Mouse (Mus musculus) limb, embryonic 13.5 days (tissue): ENCODE results near the gene Plch2. TPM values are rescaled to one million over a fixed set of nuclear protein-coding genes. Genes with fewer than 3 reads are reported as not detected.
"Not testable (repeated sequence)": the region's sequence is repeated elsewhere in the genome, so short reads cannot be mapped to it uniquely, and the experiment has no call there.

Source experiments
- ATAC-seq: fragments of 200-750 bp; cut with Nextera tagmentation; 2 replicates; pipeline ENCODE4 v1.8.0; 2017; ENCODE audit warnings: low read depth, moderate number of reproducible peaks, moderate TSS enrichment; ENCODE audit not compliant: low FRiP score
- H3K27ac ChIP-seq: fragments of 300-500 bp; sonication (generic); 2 replicates; pipeline ENCODE4 v1.5.1; 2015; ENCODE audit warnings: inconsistent platforms, mild to moderate bottlenecking, moderate library complexity
- H3K27me3 ChIP-seq: fragments of 300-500 bp; sonication (generic); 2 replicates; pipeline ENCODE4 v1.6.1; 2015; ENCODE audit warnings: mild to moderate bottlenecking, inconsistent platforms
- H3K36me3 ChIP-seq: fragments of 300-500 bp; sonication (generic); 2 replicates; pipeline ENCODE4 v1.6.1; 2015; ENCODE audit warnings: inconsistent platforms, mild to moderate bottlenecking, moderate library complexity
- H3K4me1 ChIP-seq: fragments of 300-500 bp; sonication (generic); 2 replicates; pipeline ENCODE4 v1.6.1; 2015; ENCODE audit warnings: inconsistent platforms
- H3K4me2 ChIP-seq: fragments of 300-500 bp; sonication (generic); replicated peaks from 2 replicates; pipeline ENCODE4 v1.6.1; 2015; ENCODE audit warnings: inconsistent platforms, mild to moderate bottlenecking, moderate library complexity
- H3K4me3 ChIP-seq: fragments of 300-500 bp; sonication (generic); 2 replicates; pipeline ENCODE4 v1.5.1; 2015; ENCODE audit warnings: moderate library complexity, mild to moderate bottlenecking, inconsistent platforms
- H3K9ac ChIP-seq: fragments of 300-500 bp; sonication (generic); 2 replicates; pipeline ENCODE4 v1.6.1; 2015; ENCODE audit warnings: mild to moderate bottlenecking, inconsistent platforms
- H3K9me3 ChIP-seq: fragments of 300-500 bp; sonication (generic); 2 replicates; pipeline ENCODE4 v1.6.1; 2016; ENCODE audit warnings: inconsistent platforms
- WGBS: fragments of 180-500 bp; shearing (Covaris S2); methylation state at CpG from one replicate; pipeline ENCODE4 v1.1.7; 2015; 5-methylcytosine and 5-hydroxymethylcytosine counted together
- polyA plus RNA-seq: library from polyadenylated mRNA; unstranded; fragments of >200 nt; fragmentation: Nextera tagmentation; extraction: Ambion mirVana; gene quantifications from 2 replicates; pipeline ENCODE4 v1.2.1, GENCODE M21; 2015

Gene Plch2
- polyA plus RNA-seq, 1 experiment from 2014 or later: 4.1 TPM

DNA sequence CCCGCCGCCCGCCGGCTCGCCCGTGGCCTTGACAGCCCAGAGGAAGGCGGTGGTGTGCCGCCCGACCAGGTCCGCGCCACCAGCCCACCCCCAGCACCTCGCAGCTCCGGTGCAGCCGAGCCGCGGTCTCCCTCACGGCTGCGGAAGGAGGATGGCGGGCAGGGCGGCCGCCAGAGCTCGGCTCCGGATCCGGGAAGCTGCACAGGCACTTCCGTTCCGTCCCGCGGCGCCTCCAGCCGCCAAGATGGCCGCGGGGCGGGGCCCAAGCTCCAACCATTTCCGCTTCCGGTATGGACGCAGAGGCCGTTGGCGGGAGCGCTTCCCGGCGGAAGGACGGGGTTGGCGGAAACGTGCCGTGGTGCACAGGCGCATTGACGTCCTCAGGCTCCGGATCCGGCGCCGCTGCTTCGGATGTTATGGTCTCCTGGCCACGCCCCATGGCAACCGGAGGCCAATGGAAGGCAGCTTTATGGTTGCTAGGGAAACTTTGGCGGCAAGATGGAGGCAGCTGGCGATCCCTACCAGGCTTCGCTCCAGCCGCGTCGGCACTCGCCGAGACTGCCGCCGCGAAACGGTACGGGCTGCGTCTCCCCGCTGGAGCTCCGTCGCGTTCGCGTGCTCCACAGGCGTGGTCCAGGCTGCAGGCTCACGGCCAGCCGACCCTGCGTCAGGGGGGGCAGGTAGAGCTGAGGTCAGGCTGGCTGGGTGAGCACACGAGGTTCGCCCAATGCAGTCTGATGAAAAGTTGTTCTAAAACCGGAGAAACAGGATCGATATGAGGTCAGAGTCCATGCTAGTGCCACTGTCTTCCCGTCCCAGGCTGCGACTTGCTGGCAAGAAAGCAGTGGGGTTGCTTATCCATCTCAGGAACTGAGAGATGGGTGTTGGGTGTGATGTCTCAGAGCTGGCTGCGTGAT, 29.8 kb upstream of the Plch2 start, which contains the start of the genes Rer1 and Morn1:
Gene Rer1 (minus strand): TSS at position 275 of the 917 bp plus-strand sequence.
Gene Morn1 (plus strand): TSS at position 470 of the 917 bp plus-strand sequence.
- H3K9ac ChIP-seq: peak within 1 kb of the TSS; percentile 91
- peak within 1 kb of the TSS; percentile 93 for H3K27ac ChIP-seq
- H3K36me3 ChIP-seq: peaks cover 38% of the 10 kb centered on the region
- WGBS: under 1% methylated on average over 85 of the region's 85 CpGs
- H3K27me3 ChIP-seq: no peaks in the 10 kb centered on the region
- H3K4me2 ChIP-seq: peak within 1 kb of the TSS; percentile 86
- ATAC-seq: peak; percentile 97
- peak within 1 kb of the TSS; percentile 96 for H3K4me3 ChIP-seq
- H3K9me3 ChIP-seq: no peaks in the 10 kb centered on the region
- H3K4me1 ChIP-seq: peaks cover 31% of the 10 kb centered on the region

DNA sequence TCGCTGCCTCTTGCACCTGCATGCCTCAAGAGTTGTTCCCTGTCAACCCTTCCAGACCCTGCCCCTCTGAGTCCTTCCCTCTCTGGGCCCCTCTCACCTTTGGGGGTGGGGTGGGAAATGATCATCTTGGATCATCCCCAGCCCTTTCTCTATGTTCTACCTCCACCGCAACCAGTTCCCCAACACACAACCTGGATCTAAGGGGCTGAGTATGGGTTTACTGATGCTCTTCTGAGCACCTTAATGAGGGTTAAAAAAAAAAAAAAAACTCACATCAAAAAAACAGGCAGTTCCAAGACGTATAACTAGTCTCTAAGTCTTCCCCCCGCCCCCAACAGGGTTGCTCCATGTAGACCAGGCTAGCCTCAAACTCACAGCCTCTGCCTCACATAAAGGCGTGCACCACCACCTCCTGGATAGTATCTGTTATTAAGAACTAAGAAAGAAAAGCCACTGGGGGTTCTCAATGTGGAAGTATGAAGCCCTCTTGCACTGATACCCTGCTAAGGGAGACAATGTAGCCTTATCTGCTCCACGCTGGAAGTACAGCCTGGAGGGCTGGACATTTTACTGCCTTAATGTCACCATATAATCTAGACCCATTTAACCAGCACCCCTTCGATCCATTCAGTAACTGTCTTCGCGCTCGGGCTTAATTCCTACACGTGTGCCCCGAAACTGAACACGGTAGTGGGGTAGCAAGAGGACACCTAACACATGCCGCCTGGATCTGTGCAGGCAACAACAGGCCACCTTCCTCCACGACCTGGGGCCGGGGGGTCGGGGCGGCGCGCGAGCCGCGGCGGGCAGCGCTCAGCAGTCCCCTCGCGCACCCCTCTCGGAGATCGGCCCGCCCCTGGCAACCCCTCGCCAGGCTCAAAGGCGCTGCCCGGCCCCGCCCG, 28.9 kb upstream of the Plch2 start:
- WGBS: 5% methylated on average over 34 of the region's 35 CpGs
- peak; percentile 76; the same call in 1 of the 2 replicates for ATAC-seq

DNA sequence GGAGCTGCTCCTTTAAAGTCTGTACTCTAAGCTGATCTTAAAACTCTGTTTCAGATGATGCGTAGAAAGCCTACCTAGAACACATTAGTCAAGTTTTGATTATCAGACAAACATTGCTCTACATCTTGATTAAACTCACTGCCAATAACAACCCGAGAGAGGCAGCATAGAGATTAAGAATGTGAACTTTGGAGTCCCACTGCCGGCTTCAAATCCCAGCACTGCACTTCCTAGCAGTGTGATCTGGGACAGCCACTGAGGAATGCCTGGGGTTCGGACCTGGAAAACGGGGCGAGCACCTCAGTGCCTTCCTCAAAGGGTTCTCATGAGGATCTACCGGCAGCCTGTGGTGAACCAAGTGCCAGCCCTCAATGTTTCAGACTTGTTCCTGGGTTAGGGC, 27.8 kb upstream of the Plch2 start:
- no peak overlapping the region for H3K9ac ChIP-seq
- H3K4me1 ChIP-seq: peaks cover 31% of the 10 kb centered on the region
- H3K4me3 ChIP-seq: peak overlapping the region; percentile 96
- H3K36me3 ChIP-seq: peaks cover 45% of the 10 kb centered on the region
- H3K9me3 ChIP-seq: no peaks in the 10 kb centered on the region
- peak overlapping the region; percentile 86 for H3K4me2 ChIP-seq
- WGBS: 92% methylated on average over 7 of the region's 7 CpGs
- H3K27ac ChIP-seq: no peak overlapping the region
- no peaks in the 10 kb centered on the region for H3K27me3 ChIP-seq
- no peak for ATAC-seq

More for the DNA sequence above, 28.9 kb upstream of the Plch2 start:
- Histone ChIP-seq H3K27ac (peak overlapping the region; percentile 93), H3K36me3 (peaks cover 37% of the 10 kb centered on the region), H3K4me2 (peak overlapping the region; percentile 86), H3K27me3 (no peaks in the 10 kb centered on the region), H3K9ac (peak overlapping the region; percentile 91), H3K4me1 (peaks cover 31% of the 10 kb centered on the region), H3K9me3 (no peaks in the 10 kb centered on the region), H3K4me3 (peak overlapping the region; percentile 96)

DNA sequence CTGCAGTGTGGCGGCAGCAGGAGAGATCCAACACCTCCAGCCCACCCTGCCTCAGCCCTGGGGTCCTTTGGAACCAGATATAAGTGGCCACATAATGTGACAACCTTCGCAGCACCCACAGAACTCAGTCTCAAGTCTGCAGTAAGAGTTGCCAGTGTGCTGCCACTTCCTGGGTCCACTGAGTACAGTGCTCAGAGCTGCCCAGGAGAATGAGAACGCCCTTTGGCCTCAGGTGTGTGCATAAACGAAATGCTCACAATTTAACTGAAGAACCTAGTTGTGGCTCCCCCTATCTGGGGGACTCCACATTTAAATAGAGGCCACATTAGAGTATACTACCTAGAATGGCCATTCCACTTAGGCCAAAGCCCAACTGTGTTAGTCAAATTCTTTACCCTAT, 27.0 kb upstream of the Plch2 start:
- no peak for ATAC-seq
- Histone ChIP-seq H3K36me3 (peaks cover 44% of the 10 kb centered on the region), H3K4me2 (no peak overlapping the region), H3K27ac (no peak overlapping the region), H3K4me1 (peaks cover 31% of the 10 kb centered on the region), H3K4me3 (no peak overlapping the region), H3K9me3 (no peaks in the 10 kb centered on the region), H3K27me3 (no peaks in the 10 kb centered on the region), H3K9ac (0 out of 2 replicates have a peak overlapping the region, but pooled peaks have one; percentile 39)
- WGBS: 91% methylated on average over 4 of the region's 4 CpGs

DNA sequence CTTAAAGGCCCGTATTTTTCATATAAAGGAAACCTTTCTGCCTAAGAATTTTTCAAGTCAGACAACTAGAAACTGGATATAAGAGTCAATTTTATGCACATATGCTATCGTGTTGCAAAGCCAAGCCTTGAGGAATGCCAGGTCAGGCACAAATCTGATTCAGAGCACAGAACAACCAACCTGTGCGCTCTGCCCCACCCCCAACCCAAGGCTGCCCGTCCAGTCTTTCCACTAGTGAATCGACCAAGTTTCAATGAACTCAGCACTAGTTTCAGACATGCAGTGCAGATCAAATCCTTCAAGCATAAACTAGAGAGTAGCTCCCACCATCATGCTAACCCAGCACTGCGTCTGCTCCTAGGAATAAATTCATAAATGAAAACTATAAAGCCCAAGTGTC, 23.1 kb upstream of the Plch2 start:
- ATAC-seq: no peak
- no peaks in the 10 kb centered on the region for H3K27me3 ChIP-seq
- no peak overlapping the region for H3K4me3 ChIP-seq
- no peak overlapping the region for H3K27ac ChIP-seq
- H3K36me3 ChIP-seq: peaks cover 82% of the 10 kb centered on the region
- H3K4me2 ChIP-seq: no peak overlapping the region
- no peaks in the 10 kb centered on the region for H3K9me3 ChIP-seq
- no peak overlapping the region for H3K9ac ChIP-seq
- 87% methylated on average over 6 of the region's 6 CpGs for WGBS
- peaks cover 14% of the 10 kb centered on the region for H3K4me1 ChIP-seq

DNA sequence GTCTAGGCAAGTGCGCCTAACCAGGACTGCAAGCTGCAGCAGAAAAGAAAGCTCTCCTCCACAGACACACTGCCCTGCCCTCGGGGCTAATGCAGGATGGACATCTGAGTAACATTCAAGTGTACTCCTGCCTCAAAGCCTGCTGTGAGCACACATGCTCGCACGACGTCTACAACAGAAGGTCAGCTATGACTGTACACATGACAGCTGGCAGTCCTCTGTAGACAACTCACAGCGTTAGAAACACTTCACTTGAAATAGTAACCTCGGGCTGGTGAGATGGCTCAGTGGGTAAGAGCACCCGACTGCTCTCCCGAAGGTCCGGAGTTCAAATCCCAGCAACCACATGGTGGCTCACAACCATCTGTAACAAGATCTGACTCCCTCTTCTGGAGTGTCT, 22.2 kb upstream of the Plch2 start:
- H3K9ac ChIP-seq, ATAC-seq, H3K4me2 ChIP-seq, H3K4me1 ChIP-seq, H3K27ac ChIP-seq, H3K27me3 ChIP-seq, H3K9me3 ChIP-seq, H3K4me3 ChIP-seq: not testable (repeated sequence)
- 88% methylated on average over 10 of the region's 10 CpGs for WGBS
- H3K36me3 ChIP-seq: peaks cover 91% of the 10 kb centered on the region

DNA sequence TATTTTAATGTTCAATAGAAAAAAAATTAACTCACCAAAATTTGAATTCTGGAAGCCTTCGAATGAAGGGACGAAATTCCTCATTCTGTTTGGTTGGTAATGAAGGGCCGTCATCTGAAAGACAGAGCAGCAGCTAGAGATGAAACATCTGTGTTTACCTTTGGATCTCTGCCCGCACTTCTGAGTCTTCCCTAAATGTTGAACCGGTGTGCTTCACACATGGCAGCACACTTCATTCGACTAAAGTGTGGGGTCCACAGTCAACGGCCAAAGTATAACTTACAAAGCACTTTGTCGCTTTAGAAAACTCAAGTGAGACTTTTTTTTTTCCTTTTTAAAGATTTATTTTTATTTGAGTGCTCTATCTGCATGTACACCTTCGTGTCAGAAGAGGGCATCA, 20.1 kb upstream of the Plch2 start:
- H3K9ac ChIP-seq: no peak overlapping the region

DNA sequence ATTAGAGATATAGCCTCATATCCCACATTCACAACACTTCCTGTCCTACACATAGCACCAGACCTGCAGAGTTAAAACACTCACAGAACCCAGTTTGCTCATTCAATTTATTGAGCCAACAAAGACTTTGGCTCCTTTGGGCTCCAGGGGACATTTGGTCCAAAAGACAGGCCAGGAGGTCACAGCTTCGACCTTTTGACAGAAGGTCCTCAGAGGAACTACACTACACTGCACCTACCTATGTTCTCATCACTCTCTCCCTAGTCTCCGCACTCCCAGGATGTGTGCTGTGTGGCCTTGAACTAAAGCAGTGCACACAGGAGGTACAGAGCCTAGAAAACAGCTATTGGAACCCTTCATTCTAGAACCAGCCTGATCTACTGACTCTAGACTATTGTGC, 19.2 kb upstream of the Plch2 start:
- H3K4me1 ChIP-seq: no peaks in the 10 kb centered on the region
- no peak for ATAC-seq
- H3K9me3 ChIP-seq: no peaks in the 10 kb centered on the region
- 95% methylated on average over 2 of the region's 2 CpGs for WGBS
- H3K27ac ChIP-seq: no peak overlapping the region
- H3K4me2 ChIP-seq: no peak overlapping the region
- H3K4me3 ChIP-seq: no peak overlapping the region
- H3K27me3 ChIP-seq: no peaks in the 10 kb centered on the region
- H3K36me3 ChIP-seq: peaks cover 96% of the 10 kb centered on the region
- H3K9ac ChIP-seq: no peak overlapping the region

More for the DNA sequence above, 20.1 kb upstream of the Plch2 start:
- no peak for ATAC-seq
- 88% methylated on average over 9 of the region's 9 CpGs for WGBS
- Histone ChIP-seq H3K4me3 (no peak overlapping the region), H3K36me3 (peaks cover 94% of the 10 kb centered on the region), H3K27me3 (no peaks in the 10 kb centered on the region), H3K4me2 (no peak overlapping the region), H3K9me3 (no peaks in the 10 kb centered on the region), H3K4me1 (no peaks in the 10 kb centered on the region), H3K27ac (no peak overlapping the region)

DNA sequence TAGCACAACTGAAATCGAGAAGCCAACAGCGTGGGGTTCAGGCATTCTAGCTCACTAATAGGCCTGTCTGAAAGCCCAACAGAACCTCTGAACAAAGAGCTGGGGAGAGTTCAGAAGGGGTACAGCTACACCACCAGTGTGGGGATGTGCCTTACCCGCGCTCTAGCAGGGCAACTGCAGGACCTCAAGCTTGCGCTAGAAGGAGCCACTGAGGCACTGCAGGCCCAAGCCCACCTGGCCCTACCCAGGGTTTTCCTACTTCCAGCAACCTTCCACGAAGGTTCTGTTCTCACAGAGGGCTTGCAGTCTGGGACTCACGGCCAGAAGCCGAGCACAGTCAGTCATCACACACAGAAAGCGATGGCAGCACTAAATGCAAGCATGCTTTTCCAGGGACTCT, 18.6 kb upstream of the Plch2 start:
- Histone ChIP-seq H3K27ac (no peak overlapping the region), H3K36me3 (peaks cover 96% of the 10 kb centered on the region), H3K9ac (no peak overlapping the region), H3K4me3 (no peak overlapping the region), H3K27me3 (no peaks in the 10 kb centered on the region), H3K9me3 (no peaks in the 10 kb centered on the region), H3K4me1 (no peaks in the 10 kb centered on the region), H3K4me2 (no peak overlapping the region)
- 86% methylated on average over 9 of the region's 9 CpGs for WGBS
- ATAC-seq: no peak

DNA sequence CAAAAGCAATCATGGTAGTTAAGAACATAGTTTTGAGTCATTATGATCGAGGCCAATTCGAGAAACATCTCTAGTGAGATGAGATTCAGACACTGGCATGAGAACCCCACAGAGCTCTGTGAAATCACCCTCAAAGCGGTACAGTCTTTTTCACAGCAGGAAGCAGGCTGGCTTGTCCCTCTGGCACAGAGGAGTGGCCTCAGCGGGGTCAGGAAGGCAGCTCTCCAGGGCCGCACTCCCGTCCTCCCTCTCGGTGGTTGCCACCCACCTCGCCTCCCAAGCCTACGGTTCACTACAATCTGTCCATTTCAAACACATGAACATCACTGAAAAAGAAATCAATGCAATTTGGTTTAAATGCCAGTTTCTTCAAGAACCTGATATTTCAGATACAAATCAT, 17.8 kb upstream of the Plch2 start:
- Histone ChIP-seq H3K27me3 (no peaks in the 10 kb centered on the region), H3K4me3 (no peak overlapping the region), H3K27ac (no peak overlapping the region), H3K36me3 (peaks cover 96% of the 10 kb centered on the region), H3K4me2 (no peak overlapping the region), H3K9ac (no peak overlapping the region), H3K4me1 (no peaks in the 10 kb centered on the region), H3K9me3 (no peaks in the 10 kb centered on the region)
- WGBS: 79% methylated on average over 9 of the region's 9 CpGs
- ATAC-seq: no peak

DNA sequence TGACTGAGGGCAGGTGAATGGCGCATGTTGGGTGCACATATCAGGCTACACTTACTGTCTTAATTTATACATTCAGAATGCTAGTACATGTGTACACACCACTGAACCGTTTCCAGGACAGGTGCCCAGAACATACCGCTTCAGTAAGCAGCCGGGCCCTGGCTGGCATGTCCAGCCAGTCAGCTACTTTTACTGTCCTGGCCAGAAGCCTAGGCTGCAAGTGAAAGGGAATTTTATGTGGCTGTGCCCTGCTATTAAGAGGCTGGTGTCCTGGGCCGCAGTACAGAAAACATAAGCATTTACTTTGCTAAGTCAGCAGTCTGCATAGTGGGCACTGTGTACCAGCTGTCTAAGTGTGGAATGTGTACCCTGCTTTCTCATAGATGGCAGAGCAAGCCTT, 14.3 kb upstream of the Plch2 start:
- Histone ChIP-seq H3K27ac (no peak overlapping the region), H3K27me3 (no peaks in the 10 kb centered on the region), H3K4me2 (no peak overlapping the region), H3K36me3 (peaks cover 79% of the 10 kb centered on the region), H3K9me3 (no peaks in the 10 kb centered on the region), H3K9ac (no peak overlapping the region; the same call in 1 of the 2 replicates), H3K4me3 (no peak overlapping the region), H3K4me1 (peaks cover 17% of the 10 kb centered on the region)
- no peak for ATAC-seq
- WGBS: 88% methylated on average over 5 of the region's 5 CpGs

DNA sequence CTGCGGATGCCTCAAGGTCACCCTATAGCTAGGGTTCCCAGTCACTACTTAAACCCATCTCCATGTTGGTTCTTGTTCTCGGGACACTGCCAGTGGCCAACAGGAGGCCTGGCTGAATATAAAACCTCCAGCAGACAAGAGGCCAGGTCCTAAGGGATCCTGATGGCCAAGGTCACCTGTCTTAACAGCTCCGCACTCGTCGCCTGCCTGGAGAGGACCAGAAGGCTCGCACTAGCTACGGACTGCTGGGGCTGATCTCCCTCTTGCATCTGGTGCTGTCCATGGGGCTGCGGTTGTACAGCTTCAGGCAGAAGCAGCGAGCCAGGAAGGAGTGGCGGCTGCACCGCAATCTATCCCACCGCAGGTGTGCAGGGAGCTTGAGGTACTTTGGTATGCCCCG, 13.6 kb upstream of the Plch2 start:
- Histone ChIP-seq H3K27ac (no peak overlapping the region), H3K4me1 (peaks cover 21% of the 10 kb centered on the region), H3K4me2 (no peak overlapping the region), H3K9me3 (no peaks in the 10 kb centered on the region), H3K27me3 (no peaks in the 10 kb centered on the region), H3K4me3 (no peak overlapping the region), H3K36me3 (peaks cover 72% of the 10 kb centered on the region), H3K9ac (no peak overlapping the region)
- no peak for ATAC-seq
- WGBS: 94% methylated on average over 13 of the region's 13 CpGs
